Mouse (Mus musculus): ENCODE data around the gene Cdh18. TPM values are rescaled to one million over a fixed set of nuclear protein-coding genes. Genes with fewer than 3 reads are reported as not detected.
"Not testable (repeated sequence)": the region's sequence is repeated elsewhere in the genome, so short reads cannot be mapped to it uniquely, and the experiment has no call there.

The Cdh18 gene
- 0.84 and 1.6 TPM in 2 replicates for polyA plus RNA-seq (2012; rRNA removed)

DNA sequence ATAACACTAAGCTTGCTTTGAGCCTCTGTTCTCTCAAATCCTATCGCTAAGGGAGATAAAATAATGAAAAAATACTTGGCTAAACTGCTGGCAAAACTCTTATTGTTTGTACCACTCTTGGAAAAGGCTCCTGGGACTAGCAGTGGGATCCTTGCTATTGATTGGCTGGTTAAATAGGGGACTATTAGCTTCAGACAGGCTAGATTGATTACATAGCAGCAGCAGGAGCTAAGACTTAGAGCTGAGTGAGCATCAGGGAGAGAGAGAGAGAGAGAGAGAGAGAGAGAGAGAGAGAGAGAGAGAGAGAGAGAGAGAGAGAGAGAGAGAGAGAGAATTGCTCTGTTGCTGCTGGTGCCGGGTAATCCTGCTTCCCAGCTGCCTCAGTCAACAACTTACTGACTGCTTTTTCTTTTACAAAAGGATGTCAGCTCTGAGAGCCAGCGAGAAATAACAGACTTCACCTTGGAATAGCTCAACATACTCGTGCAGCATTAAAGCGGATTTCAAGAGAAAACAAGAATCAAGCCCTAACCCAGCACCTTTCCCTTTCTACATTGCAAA, at the start of gene Cdh18:
Cdh18 (plus strand) TSS at position 312 of the 561 bp plus-strand sequence.
- no peak for DNase-seq (ENCODE audit: low spot score)

- DNase-seq (ENCODE audit: low spot score), result no peak
Observed at GRCm38 (mm10) chr15:22511271-22511670, 37.6 kb upstream of the Cdh18 start.

DNA sequence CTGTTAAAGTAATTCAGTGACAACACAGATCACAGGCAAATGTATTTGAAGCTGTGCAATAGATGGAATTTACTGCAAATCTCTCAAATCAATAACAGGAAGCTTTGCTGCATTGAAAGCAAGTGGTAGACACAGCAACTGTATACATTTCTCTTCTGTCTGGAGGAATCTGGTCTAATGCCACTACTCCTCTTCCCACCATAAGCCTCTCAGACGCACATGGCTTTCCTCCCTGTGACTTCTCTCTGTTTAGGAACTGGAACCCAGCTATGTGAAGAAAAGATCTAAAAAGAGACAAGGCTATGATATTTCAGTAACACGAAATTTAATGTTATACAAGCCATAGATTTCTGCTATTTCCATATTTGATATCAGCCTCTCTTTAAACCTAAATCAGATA, 13.0 kb upstream of the Cdh18 start:
- no peak for DNase-seq (ENCODE audit: low spot score)

DNA sequence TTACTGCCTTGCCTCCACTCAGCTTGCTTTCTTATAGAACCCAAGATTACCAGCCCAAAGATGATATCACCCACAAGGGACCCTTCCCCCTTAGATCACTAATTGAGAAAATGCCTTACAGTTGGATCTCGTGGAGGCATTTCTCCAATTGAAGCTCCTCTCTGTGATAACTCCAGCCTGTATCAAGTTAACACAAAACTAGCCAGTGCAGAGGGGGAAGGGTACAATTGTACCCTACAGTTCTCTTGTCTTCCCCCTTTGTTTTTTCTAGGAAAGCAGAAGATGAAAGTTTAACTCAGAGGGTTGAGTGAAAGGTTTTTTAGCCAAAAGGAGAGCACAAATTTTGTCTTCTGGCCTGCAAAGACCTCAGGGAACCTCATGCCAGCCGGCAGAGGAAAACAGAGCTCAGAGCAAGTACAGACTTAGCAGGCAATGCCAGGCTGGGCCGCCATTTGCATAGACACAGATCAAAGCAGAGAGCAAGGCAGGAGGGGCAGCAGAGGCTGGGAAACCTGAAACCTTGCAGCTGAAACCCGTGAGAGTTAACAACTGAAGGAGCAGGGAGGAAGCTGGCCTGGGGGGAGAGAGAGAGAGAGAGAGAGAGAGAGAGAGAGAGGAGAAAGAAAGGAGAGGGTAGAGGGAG, 29.3 kb downstream of the Cdh18 start:
- DNase-seq (ENCODE audit: low spot score), result no peak

GRCm38 (mm10) chr15:22578617-22578990, 29.8 kb downstream of the Cdh18 start:
- no peak for DNase-seq (ENCODE audit: low spot score)

DNA sequence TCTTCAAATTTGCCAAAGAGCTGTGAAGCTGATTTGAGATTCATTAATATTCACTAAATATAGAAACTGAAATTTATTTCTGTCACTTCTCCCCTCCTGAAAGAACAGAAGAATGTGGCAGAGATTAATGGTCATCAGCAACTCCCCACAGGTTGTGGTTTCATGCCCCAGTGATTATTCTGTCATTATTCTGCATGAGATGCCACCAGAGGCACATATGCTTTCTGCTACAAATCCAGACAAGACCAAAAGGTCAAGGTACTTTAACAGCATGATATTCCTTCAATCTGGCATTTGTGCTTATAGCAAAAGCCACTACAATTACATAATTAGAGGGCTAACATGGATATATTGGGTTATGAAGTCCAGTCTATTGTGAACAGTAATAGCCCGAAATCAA, 35.8 kb downstream of the Cdh18 start:
- no peak for DNase-seq (ENCODE audit: low spot score)

- DNase-seq (ENCODE audit: low spot score), result no peak
Observed at GRCm38 (mm10) chr15:22716376-22716775, 167.6 kb downstream of the Cdh18 start.

- no peak for DNase-seq (ENCODE audit: low spot score)
Observed at GRCm38 (mm10) chr15:22717681-22718080, 168.9 kb downstream of the Cdh18 start.

DNA sequence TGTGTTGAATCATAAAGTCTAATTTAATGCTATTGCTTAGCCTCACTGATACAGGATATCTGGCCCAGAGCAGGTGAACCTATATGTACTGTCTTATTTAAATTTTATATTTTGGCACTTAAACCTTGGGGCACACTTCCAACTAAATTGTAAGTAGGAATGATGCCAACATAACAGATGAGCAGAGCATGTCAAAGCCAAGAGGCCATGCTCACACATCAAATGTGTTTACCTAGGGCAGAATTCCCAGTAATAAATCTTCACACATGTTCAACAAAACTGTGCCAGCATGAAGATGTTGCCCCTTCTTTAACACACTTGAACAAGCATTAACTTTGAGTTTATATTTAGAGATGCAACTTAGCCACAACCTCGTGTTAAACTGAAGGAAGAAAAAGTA, 177.8 kb downstream of the Cdh18 start:
- no peak for DNase-seq (ENCODE audit: low spot score)

DNA sequence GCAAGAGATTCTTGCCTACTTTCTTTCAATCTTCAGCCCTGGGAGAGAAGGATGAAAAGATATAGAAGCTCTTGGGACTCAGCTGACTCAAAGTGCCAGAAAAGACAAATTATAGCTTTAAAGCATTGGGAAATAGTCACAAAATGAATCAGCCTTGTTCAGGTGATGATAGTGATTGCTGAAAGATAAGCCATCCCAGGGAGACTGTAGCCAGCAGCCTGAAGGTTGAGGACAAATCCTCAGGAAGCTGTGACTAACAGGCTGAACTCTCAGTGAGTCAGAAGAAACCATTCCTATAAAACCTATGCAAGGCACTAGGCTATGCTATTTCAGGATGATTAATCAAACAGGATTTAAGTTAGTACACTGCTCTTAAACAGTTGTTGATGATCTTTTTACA, 184.2 kb downstream of the Cdh18 start:
- no peak for DNase-seq (ENCODE audit: low spot score)

GRCm38 (mm10) chr15:22736165-22736564, 187.3 kb downstream of the Cdh18 start:
- DNase-seq (ENCODE audit: low spot score), result no peak

- not testable (repeated sequence) for DNase-seq (ENCODE audit: low spot score)
Observed at GRCm38 (mm10) chr15:22761257-22761656, 212.4 kb downstream of the Cdh18 start.

GRCm38 (mm10) chr15:22766591-22766990, 217.8 kb downstream of the Cdh18 start:
- not testable (repeated sequence) for DNase-seq (ENCODE audit: low spot score)

- DNase-seq (ENCODE audit: low spot score), result no peak
Observed at GRCm38 (mm10) chr15:22776346-22776745, 227.5 kb downstream of the Cdh18 start.

- no peak for DNase-seq (ENCODE audit: low spot score)
Observed at GRCm38 (mm10) chr15:22789696-22790095, 240.9 kb downstream of the Cdh18 start.

- DNase-seq (ENCODE audit: low spot score), result no peak
Observed at GRCm38 (mm10) chr15:22791791-22792190, 243.0 kb downstream of the Cdh18 start.

DNA sequence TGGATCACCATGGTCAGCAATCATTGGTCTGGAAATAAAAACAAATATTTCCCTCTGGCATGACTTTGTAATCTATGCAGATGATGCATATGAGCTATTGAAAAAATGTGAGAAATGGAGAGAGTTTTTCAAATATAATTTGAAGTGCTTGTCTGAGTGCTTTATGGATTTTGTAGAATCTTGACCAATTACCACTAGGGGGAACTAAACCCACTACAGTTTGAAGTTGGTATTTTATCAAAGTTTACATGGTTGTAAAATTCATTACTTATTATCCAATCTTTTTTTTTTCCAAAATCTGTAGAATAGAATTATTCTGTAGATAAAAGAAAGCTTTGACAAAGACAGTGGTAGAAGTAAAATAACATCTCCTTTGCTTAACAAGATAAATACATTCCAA, 284.3 kb downstream of the Cdh18 start:
- no peak for DNase-seq (ENCODE audit: low spot score)

DNA sequence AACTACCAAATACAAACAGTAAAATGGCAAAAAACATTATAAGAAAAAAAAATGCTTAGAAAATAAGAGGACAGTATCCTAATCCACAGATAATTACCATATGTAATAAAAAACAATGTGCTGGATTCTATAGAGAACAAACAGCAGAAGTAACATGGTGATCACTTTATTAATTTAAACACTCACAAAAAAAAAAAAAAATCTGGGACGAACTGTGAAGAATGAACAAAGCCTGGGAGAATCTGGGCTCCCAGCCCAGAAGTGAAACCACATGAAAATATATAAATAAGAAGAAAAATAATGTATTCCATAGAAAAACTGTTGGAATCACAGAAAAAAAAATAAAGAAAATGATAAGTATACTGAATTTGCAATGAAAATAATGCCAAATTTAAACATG, 288.4 kb downstream of the Cdh18 start:
- no peak for DNase-seq (ENCODE audit: low spot score)

GRCm38 (mm10) chr15:22857704-22858103, 308.9 kb downstream of the Cdh18 start:
- no peak for DNase-seq (ENCODE audit: low spot score)

DNA sequence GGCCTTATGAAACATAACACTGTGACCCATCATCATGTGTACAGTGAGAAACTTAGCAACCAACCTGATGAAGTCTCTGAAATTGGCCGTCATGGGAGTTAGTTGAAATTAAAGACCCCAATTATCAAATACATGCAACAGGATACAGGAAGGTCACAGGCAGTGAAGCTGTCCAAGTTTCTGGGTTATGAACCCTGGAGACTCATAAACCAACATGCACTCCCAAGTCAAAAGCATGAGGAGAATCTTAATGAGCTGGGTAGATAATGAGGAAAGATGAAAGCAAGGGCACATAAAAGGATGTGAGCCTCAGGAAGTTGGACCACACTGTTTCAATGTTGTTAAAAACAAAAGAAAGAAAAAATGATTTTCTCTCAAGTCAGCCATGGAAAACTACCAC, 321.9 kb downstream of the Cdh18 start:
- DNase-seq (ENCODE audit: low spot score), result no peak

DNA sequence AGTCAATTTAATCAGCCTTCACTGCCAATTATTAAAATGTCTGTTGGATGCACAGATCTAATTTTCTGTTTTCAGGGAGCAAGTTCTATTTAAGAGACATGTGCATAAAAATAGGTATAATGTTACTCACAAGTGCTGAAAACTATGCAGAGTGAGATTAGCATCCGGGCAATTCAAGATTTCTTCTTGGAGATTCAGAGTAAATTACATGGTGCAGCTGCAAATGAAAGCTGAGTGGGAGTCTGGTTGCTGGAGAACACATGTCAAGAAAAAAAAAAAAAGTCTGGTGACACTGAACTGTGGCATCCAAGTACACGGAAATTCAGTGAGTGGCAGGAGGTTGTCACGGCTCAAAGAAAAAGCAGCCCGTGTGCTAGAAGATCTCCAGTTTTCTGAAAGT, 348.9 kb downstream of the Cdh18 start:
- no peak for DNase-seq (ENCODE audit: low spot score)

- no peak for DNase-seq (ENCODE audit: low spot score)
Observed at GRCm38 (mm10) chr15:22898208-22898607, 349.4 kb downstream of the Cdh18 start.

DNA sequence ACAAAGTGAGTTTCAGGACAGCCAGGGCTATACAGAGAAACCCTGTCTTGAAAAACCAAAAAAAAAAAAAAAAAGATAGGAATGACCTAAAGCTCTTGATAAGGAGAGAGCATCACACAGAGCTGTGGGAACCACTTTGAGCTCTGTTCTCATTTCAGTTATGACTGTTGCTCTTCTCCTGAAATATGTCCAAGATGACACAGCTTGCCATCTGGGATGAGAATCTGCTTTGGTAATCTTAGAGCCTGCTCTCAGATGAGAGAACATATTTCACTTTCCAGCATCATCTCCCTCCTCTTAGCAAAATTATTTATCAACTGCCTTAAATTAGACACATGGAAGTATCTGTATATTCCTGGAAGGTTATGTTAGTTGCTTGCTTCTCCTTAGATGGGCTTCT, 365.6 kb downstream of the Cdh18 start:
- no peak for DNase-seq (ENCODE audit: low spot score)

DNA sequence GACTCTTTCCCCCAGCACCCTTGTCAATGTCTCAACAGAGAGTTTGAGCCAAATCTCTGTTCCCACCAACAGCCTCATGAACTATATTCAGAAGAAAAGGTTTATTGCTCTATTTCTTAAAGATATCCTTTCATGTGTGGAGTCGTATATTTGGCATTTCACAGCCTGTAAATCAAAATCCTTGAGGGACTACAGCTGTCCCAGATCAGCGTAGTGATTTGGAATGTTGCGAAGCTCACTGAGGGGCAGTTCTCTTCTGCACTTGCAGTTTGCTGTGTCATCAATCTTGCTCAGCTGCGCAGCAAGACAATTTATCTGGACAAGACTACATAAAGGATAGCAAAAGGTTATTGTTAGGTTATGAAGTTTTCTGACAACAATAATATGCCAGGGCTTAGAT, 385.5 kb downstream of the Cdh18 start:
- DNase-seq (ENCODE audit: low spot score), result no peak
